Mouse (Mus musculus): ENCODE results near the gene Ablim2. TPM values are rescaled to one million over a fixed set of nuclear protein-coding genes. Genes with fewer than 3 reads are reported as not detected.

Gene Ablim2
- polyA plus RNA-seq, 1 experiment from 2014 or later: 1.7 TPM

Other genes starting within 250 kb of the Ablim2 start
- gene Cpz, start 232.2 kb upstream of the Ablim2 start, polyA plus RNA-seq (2016; fragmentation: Nextera tagmentation; extraction: Ambion mirVana): 5.0 and 8.3 TPM in 2 replicates
- 5.6 and 9.4 TPM in 2 replicates for gene Trmt44, start 182.8 kb upstream of the Ablim2 start, polyA plus RNA-seq (2016; fragmentation: Nextera tagmentation; extraction: Ambion mirVana)
- gene Acox3, start 174.8 kb upstream of the Ablim2 start, polyA plus RNA-seq (2016; fragmentation: Nextera tagmentation; extraction: Ambion mirVana): 9.9 and 10.3 TPM in 2 replicates
- gene Htra3, start 78.1 kb upstream of the Ablim2 start, polyA plus RNA-seq (2016; fragmentation: Nextera tagmentation; extraction: Ambion mirVana): 4.6 and 7.2 TPM in 2 replicates
- 7.8 and 13.1 TPM in 2 replicates for gene Sh3tc1, start 17.9 kb upstream of the Ablim2 start, polyA plus RNA-seq (2016; fragmentation: Nextera tagmentation; extraction: Ambion mirVana)
- gene Afap1, start 135.4 kb downstream of the Ablim2 start, polyA plus RNA-seq (2016; fragmentation: Nextera tagmentation; extraction: Ambion mirVana): 21.7 and 27.0 TPM in 2 replicates